Mouse (Mus musculus) lung, postnatal 0 days (tissue): ENCODE data around the gene Pakap.

Experiments used
- CTCF ChIP-seq: IDR thresholded peaks from 2 replicates; pipeline ENCODE4 v1.5.1; 2016; ENCODE audit warnings: antibody characterized with exemption, mild to moderate bottlenecking
- EP300 ChIP-seq: IDR thresholded peaks from 2 replicates; pipeline ENCODE4 v1.6.1; 2016; ENCODE audit warnings: antibody characterized with exemption, mild to moderate bottlenecking, control low read depth

DNA sequence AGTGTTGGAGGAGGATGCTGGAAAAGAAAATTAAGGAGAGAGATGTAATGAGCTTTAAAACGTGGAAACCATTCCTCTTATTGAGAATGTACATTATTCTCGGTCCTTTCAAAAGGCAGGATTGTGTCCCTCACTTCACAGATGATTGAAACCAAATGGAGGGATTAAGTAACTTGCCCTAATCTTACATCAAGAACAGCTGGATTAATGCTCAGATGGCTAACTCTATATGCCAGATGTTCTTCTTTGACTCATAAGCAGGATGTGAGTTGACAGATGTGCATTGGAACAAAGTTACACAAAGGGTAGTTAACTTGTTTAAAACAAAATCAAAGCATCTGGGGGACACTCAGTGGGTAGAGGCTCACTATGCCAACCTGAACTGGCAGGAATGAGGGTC is 338.7 kb downstream of the Pakap start:
- TF ChIP-seq CTCF (no peak), EP300 (0 out of 2 replicates have a peak, but pooled peaks have one; percentile 64)
